Mouse (Mus musculus) layer of hippocampus, postnatal 10 days (tissue): Measurements from ENCODE around the gene Vmn2r84. TPM values are rescaled to one million over a fixed set of nuclear protein-coding genes. Genes with fewer than 3 reads are reported as not detected.

Experiments
- total RNA-seq, 2 experiments: library from RNA; stranded (reverse); gene quantifications; 2 replicates each; pipeline ENCODE4 v1.2.3; 2021

Gene Vmn2r84
- total RNA-seq, 2 experiments from 2014 or later, result 0.04 to 0.18 TPM

Other genes starting within 250 kb of the Vmn2r84 start
- not detected for gene Olfr825, start 227.6 kb downstream of the Vmn2r84 start, total RNA-seq
- gene Olfr826, start 210.1 kb downstream of the Vmn2r84 start, total RNA-seq, result not detected
- gene Olfr827, start 179.9 kb downstream of the Vmn2r84 start, total RNA-seq, result not detected
- gene Neurod4, start 114.1 kb downstream of the Vmn2r84 start, total RNA-seq, result under 1 TPM; 0.62 to 0.69 TPM
- 1 to 10 TPM; 1.6 to 1.9 TPM for gene Tespa1, start 71.5 kb downstream of the Vmn2r84 start, total RNA-seq
- gene Vmn2r85, start 35.4 kb upstream of the Vmn2r84 start, total RNA-seq, result under 1 TPM; 0.21 to 0.25 TPM
- under 1 TPM; 0.09 to 0.11 TPM for gene Vmn2r86, start 61.7 kb upstream of the Vmn2r84 start, total RNA-seq
- gene Vmn2r87, start 103.1 kb upstream of the Vmn2r84 start, total RNA-seq, result under 1 TPM; 0.13 to 0.75 TPM